Mouse (Mus musculus): Measurements from ENCODE around the gene Hist1h3d.
A peak's percentile ranks its signal among the peaks of the same experiment; 100 is the strongest.
"Not testable (repeated sequence)": the region's sequence is repeated elsewhere in the genome, so short reads cannot be mapped to it uniquely, and the experiment has no call there.

Gene Hist1h3d

DNA sequence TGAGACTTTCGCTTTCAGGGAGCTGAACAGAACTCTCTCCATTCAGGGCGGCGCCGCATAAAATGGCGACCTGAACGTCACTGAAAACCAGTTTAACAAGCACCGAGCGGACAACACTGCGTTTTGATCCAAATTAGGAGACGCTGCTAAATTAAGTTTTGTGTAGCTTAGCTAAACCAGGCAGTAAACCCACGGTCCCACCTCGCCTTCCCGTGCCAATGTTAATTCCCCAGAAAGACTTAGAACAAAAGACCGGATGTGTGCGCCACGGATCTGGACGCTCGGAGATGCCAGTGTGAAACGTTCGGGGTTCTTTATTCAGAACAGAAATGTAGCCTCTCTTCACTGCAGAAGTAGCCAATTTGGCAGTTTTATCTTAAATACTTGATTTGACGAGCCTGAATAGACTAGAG, 9.5 kb downstream of the Hist1h3d start:
- peak; percentile 78 to 86 for DNase-seq (ENCODE audit: low spot score in 2 of 2)

DNA sequence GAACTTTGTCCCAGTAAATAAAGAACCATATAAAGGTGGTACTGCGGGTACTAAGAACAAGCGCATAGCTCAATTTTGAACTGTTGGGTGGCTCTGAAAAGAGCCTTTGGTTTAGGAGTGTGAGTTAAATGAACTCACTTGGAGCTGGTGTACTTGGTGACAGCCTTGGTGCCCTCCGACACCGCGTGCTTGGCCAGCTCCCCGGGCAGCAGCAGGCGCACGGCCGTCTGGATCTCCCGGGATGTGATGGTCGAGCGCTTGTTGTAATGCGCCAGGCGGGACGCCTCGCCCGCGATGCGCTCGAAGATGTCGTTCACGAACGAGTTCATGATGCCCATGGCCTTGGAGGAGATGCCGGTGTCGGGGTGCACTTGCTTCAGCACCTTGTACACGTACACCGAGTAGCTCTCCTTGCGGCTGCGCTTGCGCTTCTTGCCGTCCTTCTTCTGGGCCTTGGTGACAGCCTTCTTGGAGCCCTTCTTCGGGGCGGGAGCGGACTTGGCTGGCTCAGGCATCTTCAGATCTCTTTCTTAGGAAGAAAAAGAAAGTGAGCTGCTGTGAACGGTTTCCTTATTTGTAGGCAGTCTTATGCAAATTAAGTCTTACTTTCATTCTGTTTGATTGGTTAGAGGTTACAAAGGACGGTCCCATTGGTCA, 10.0 kb downstream of the Hist1h3d start:
- peak; percentile 79 to 86 for DNase-seq (ENCODE audit: low spot score in 2 of 2)

DNA sequence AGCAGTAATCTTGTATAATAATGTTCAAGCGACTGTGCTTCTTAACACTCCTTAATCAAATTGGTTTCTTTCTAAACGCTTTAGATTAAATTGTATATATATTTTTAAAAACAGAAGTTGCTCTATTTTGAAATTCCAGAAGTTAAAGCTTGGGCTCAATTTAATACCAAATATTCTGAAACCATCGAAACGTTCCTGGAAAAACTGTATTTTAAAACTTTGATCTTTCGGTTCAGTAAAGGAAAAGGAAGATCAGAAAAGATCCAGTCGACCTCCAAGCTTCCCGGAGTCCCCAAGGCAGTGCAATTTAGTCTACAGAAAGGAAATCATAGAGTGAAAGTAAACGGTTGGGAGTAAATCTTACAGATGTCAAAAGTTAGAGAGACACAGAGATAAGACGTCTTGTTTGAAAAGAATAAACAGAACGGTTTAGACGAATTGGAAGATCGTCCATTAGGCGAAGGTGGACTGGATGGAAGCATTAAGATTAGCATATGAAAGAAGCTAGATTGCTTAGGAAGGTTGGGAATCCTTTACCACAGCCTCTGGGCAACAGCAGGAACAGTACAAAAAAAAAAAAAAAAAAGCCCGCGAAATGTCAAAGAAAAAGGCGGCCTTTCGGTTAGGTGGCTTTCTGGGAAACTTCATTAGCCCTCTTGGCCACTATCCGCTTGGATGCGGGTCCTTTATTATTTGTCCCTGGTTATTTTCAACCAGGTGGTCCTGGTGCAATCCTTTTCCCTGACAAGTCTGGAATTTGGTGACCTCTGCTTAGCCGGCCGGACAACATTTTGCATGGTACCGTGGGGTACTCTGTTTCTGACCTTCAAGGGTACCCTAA, 10.8 kb downstream of the Hist1h3d start:
- DNase-seq (ENCODE audit: low spot score in 2 of 2): peak; percentile 35 to 61

DNA sequence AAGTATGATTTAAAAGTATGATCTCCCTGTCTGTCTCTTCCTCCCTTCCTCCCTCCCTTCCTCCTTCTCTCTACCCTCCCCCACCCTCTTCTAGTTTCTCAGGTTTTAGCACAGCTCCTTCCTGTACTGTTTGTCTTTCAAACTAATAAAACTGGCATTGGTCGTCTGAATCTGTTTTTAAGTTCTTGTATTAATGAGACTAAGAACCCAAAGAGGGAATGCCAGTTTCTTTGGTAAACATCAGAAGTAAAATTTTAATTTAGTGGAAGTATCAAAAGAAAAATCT, 11.3 kb downstream of the Hist1h3d start:
- no peak for DNase-seq (ENCODE audit: low spot score in 2 of 2)

DNA sequence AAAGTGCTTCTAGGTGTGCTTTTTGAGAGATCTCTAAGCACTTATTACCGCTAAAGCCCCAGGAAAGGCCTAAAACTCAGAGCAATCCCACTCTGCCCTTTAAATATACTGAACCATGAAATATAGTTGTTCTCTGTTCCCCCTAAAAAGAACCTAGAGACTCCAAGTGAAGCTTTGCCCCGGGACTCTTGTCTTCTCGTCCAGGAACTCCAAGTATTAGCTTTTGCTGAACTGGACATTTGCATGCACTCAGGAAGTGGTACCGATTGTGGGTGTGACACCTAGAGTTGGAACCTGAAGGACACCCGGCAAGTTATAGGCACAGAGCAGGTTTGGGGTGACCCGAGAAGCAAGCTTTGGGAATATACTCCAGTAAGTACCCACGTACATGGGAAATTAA, 15.6 kb downstream of the Hist1h3d start:
- no peak for DNase-seq (ENCODE audit: low spot score in 2 of 2)

DNA sequence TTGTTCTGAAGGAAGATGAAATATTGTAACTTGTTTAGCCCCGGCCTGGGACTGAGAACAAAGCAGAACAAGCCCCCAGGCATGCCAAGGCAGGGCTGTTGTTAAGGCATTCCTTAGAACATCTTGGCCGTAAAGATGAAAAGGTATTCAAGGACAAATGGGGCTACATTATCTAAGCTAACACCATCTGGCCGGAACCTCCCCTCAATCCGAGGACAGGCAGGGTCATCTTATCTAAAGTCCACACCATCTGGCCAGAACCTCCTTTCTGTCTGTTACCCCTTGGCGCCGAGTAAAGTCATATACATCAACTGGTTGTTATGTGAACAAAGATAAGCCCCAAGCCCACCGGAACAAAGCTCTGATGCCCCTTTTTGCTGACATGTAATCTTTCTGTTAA, 16.3 kb downstream of the Hist1h3d start:
- DNase-seq (ENCODE audit: low spot score in 2 of 2): not testable (repeated sequence)

DNA sequence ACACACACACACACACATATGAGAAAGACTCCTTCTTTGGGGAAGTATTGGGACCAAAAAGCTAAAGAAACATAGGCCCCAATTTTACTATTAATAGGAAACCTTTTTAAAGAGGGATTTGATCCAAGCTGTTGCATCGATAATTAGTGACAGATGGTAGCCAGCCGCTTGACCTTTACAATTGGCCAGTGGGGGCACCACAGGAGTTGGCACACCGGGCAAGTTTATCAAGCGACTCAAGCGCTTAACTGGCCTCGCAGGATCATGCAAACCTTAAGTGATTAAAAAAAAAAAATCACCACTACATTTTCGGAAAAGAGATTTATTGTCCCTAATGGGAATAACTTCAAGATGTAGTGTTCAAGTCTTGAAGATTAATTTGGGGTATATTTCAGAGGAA, 17.1 kb downstream of the Hist1h3d start:
- DNase-seq (ENCODE audit: low spot score in 2 of 2): no peak

DNA sequence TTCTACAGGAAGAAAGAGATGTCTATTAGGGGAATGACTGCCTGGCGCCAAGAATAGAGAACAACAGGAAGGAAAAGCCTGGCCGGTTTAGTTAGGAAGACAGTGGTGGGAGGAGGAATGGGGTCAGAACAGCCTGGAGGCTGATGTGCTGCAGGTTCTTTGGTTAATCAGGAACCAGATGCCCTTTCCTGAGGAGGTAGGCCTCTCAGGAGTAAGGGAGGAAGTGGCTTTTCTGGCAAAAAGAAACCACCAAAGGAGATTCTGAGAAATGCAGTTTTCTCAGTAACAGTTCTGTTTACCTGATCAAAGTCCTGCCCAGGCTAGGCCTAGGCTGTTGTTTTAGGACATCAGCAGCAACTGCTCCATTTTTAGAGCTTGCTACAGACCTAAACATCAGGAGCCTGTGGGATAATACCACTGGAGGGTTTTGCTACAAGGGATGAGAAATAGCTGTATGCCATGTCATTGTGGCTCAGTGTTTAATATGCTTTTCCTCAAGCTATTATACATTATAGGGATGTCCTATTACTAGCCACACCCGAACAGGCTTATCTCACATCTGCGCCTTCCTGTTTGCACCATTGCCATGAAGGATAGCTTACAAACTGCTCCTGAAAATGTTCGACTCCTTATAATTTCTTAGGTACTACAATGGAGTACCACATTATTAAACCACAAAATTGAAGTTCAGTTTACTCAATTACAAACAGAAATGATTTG, 17.6 kb downstream of the Hist1h3d start:
- DNase-seq (ENCODE audit: low spot score in 2 of 2): no peak

DNA sequence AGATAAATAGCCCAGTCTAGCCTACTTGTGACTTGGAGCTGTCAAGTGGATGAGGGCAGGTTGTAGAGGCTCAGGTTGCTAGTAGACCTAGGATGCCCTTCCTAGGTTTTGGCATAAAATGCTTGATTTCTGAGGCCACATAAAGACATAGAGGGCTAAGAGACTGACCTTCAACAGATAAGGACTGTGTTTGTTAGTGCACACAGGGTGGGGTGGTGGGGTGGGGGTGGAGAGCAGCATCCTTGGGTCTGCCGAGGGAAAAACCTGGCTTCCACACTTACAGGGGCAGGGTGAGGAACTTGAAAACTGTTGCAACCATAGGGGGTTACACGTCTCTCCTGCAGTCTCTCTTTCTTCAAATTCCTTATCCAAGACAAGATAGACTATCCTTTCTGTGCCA, 19.6 kb downstream of the Hist1h3d start:
- DNase-seq (ENCODE audit: low spot score in 2 of 2): no peak

DNA sequence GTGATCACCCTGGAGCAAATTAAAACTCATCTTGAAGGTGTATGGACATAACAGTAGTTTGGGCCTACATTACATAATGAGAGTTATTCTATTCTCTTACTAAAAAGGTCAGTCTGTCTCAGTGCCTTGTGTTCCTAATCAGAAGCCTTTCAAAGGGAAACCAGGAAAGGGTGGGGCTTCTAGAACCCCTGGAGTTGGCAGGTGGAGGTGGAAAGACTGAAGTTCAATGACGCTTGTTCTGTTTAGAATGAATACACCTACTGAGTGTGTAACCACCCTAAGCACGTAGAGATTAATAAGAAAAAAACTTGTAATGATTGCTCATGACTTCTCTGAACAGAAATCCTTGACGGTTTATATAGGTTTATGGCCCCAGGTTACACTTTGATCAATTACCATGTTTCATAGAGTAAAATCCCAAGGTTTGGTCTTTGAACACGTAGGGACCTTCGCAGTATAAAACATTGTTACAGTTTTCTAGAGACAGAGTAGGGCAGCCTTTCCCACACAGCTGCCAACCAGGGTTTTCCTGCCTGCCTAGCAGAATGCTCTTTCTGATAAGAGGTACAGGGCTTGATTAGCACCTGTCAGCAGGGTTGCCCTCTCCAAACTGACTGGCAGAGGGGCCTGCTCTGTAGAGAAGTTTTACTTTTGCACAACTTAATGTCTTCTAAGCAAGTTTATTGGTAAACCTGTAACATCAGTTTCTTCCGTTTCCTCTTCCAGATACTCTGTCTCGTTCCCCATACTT, 20.2 kb downstream of the Hist1h3d start:
- peak in 1 of 2 experiments; percentile 68 for DNase-seq (ENCODE audit: low spot score in 2 of 2)

DNA sequence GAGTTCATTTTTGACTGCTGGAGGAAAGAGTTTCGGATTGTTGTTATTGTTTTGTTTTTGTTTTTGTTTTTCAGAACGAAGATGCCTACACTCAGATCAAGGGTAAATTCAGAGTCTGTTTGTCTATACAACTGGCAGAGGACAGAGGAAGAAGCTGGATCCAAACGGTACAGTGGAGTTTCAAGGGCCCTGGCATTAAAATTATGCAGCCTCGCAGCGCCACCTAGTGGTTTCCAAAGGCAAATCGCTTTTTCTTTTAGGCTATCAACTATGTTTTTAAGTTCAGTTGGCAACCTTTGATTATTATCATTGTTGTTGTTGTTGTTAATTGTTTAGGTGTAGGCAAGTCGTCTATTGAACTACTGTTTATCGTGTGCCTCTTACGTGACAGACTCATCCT, 22.4 kb downstream of the Hist1h3d start:
- peak; percentile 82 to 93 for DNase-seq (ENCODE audit: low spot score in 2 of 2)

DNA sequence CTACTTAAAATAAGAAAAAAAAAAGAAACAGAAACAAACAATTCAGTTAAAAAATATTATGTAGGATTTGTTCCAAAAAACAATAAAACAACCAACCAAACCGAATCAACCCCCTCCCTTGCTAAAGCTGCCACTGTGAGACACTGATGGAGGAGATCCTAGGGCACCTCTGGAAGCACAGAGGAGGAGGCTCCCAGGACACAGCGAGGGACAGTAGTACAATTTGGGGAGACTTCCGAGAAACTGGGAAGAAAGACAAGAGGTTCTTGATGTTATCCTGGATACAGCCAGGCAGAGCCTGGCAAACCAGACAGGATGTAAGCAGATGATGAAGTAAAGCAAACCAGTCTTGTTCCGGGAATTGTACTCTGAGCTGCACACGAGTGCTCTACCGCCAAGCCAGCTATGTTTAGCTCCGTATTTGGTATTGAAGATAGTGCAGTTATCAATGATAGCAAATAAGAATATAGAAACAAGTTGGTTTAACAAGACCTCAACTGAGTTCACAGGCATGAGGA, 27.7 kb downstream of the Hist1h3d start:
- no peak for DNase-seq (ENCODE audit: low spot score in 2 of 2)

DNA sequence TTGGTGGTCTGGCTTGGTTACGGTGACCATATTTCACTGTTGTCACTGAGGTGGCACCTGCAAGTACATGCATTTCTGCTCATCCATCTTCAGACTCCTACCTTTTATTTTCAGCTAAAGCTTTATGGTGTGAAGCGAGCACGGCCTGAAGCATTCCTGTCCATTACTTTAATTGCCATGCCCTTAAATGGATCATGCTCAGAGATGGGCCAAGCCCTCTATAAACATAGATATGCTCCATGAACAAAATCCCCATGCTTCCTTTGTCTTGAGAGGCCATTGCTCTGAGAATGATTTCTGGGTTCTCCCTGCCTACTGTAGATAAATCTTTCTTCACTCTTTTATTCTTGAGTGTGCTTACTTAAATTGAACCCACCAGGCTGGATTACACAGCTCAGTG, 28.9 kb downstream of the Hist1h3d start:
- no peak for DNase-seq (ENCODE audit: low spot score in 2 of 2)

DNA sequence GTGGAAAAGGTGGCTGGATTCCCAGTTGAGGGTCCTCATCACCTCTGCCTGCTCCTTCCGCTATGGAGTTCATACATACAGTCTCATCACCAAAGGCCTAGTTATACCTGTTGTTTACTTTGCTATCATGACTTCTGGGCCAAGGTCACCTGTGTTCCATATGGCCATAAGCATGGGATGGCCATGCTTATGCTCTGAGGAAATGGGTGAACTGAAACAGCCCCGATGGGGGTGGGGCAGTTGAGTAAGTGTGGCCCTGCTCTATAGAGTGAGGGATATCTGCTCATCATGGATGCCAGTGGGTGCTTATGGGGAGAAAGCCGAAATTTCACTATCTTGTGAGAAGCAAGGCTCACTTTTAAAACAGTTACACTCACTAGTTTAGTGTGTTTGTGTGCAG, 29.5 kb downstream of the Hist1h3d start:
- no peak for DNase-seq (ENCODE audit: low spot score in 2 of 2)

DNA sequence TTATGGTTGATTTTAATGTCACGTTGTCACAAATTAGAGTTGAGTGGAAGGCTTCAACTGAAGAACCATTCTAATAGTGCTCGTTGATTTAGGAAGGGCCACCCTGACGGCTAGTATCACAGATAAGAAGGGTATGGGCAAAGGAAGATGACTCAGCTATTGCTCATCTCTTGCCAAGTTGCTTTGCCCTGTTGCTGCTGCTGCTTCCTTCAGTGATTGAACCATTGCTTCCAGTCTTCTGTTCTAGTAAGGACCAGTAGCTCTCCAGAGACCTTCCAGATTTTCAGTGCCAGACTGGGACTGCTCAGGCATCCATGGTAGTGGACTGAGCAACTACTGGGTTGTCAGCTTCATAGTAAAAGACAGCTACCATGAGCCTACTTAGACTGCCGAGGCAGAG, 33.6 kb downstream of the Hist1h3d start:
- DNase-seq (ENCODE audit: low spot score in 2 of 2): peak in 1 of 2 experiments; percentile 51

DNA sequence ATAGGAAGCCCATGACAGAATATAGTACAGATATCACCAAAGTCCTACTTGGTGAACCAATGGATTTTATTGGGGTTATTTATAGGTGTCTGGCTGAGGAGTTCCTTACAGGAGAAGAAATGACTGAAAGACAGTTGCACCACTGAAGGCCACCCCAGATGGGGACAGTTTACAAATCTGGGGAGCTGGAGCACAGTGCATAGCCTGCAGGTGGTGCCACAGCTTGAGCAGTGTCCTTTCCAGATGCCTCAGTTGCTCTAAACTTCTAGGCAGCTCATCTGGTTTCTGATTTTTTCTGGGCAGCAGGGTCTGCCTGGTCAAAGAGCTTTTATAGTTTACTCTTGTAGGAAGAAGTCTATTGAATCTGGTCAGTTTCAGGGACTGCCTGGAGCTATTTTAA, 34.3 kb downstream of the Hist1h3d start:
- DNase-seq (ENCODE audit: low spot score in 2 of 2): peak in 1 of 2 experiments; percentile 15

DNA sequence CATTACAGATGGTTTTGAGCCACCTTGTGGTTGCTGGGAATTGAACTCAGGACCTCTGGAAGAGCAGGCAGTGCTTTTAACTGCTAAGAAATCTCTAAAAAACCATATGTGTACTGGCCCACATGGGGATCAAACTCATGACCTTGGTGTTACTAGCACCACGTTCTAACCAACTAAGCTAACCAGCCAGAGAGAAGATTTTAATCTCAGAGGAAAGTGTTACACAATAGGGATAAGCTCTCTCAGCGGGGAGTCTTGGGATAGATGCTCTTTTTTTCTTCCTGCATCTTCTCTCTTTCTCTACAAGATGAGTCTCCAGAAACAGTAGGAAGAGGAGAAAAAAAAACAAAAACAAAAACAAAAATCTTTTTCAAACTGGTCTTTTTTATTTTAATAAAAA, 34.8 kb downstream of the Hist1h3d start:
- DNase-seq (ENCODE audit: low spot score in 2 of 2): no peak

DNA sequence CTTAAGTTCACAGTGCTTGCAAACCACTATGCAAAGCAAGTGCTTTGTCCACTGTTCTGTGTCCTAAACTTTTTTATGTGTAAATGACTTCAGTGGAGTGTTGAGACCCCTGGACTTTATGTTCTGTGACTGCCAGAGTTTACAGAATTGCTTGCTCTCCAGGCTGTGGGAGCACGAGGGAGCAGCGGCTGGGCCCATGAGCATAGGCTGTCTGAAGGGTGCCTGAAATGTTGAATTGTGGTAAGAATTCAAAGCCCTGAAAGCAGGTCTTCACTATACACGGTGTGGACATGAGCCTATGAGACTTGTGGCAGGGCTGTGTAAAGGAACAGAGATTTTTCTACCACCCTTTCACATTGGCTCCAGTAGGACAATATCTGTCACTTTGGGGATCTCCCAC, 36.1 kb downstream of the Hist1h3d start:
- no peak for DNase-seq (ENCODE audit: low spot score in 2 of 2)

DNA sequence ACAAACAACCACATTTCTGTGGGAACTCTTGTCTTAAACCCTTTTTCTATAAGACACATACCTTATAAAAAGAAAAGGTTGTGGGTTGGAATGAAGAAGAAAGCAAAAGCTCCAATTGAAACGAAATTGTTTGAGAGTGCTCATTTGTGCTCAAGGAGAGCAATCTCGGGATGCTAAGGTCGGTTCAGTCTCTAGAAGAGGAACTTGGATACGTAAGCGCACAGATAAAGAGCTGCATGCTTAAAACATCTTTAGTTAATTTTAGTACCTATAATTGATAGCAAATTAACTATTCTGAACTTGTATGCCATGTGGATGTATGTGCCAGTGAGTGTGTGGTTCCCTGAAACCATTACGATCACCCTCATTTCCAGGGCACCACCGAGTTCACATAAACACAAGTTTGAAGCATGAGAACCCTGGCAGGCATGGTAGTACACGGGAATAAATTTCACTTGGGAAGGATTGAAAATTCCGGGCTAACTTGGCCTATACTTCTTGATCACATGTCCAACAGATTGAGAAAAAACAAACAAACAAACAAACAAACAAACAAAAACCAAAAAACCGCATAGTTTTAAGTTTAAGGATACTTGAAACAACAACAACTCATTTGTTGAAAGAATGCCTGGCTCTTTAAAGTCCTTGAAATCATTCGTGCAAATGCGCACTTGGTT, 44.6 kb downstream of the Hist1h3d start:
- peak in 1 of 2 experiments; percentile 42 for DNase-seq (ENCODE audit: low spot score in 2 of 2)

DNA sequence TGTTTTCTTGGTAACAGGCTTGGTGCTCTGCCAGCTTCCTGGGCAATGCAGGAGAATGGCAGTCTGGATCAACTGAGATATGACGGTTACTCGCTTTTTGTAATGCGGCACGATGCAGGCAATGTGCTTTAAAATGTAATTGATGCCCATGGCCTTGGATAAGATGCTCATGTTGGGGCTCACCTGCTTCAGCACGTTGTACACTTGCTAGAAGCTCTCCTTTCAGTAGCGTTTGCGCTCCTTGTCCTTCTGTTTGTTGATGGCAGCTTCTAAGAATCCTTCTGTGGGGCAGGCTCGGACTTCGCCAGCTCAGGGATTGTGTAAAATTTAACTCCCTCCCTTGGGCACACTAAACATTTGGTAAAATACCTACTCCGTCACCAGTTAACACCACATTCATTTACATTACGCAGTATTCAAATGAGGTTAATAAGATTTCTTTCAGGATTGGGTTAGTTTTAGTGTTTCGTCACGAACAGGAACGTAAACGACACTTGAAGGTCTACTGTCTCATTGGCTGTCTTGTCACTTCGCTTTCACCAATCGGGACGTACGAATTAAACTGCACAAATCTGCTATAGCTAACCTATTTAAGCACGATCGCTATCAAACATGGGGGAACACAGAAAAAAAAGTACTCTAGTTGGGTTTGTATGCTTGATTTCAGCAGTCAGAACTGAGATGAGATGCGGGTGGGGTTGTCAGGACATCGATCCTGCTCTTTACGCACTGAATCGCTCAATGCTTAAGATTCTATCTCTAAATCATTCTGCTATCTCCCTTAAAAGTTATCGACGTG, 45.4 kb downstream of the Hist1h3d start, which contains the start of gene Hist1h2be:
Gene Hist1h2be, minus strand, starts transcription at position 392 of the 799 bp plus-strand sequence.
- DNase-seq (ENCODE audit: low spot score in 2 of 2): peak; percentile 78 to 83
